Mouse (Mus musculus): ENCODE data around the gene Usp7. TPM values are rescaled to one million over a fixed set of nuclear protein-coding genes. Genes with fewer than 3 reads are reported as not detected.
"Not testable (repeated sequence)": the region's sequence is repeated elsewhere in the genome, so short reads cannot be mapped to it uniquely, and the experiment has no call there.

Gene Usp7
- polyA plus RNA-seq, 1 experiment: 26.2 TPM

- no peak for TF ChIP-seq POLR2A (IDR thresholded peaks at IDR 0.05; ENCODE audit: low read depth, low read length)
- no peak for TF ChIP-seq CTCF (conservative IDR thresholded peaks at IDR 0.05; ENCODE audit: insufficient read depth, insufficient read length, low read depth, low read length)
- Histone ChIP-seq H3K36me3 (ENCODE audit: control insufficient read depth, insufficient read depth, low read length) (no peaks in the 10 kb centered on the region), H3K27me3 (replicated peaks; ENCODE audit: control insufficient read depth, insufficient read depth, low read length) (no peaks in the 10 kb centered on the region), H3K4me1 (ENCODE audit: control insufficient read depth, insufficient read depth, low read length) (peaks cover 32% of the 10 kb centered on the region), H3K4me3 (ENCODE audit: insufficient read depth, low read depth, low read length) (peak overlapping the region; percentile 94), H3K27ac (ENCODE audit: insufficient read depth, low read depth, low read length) (no peak overlapping the region)
- 2% methylated on average over 7 of the region's 7 CpGs for WGBS
- DNase-seq: no peak
Observed at GRCm38 (mm10) chr16:8736757-8737156, 55.4 kb downstream of the Usp7 start.

- WGBS: 4% methylated on average over 8 of the region's 8 CpGs
- Histone ChIP-seq H3K4me3 (ENCODE audit: insufficient read depth, low read depth, low read length) (peak overlapping the region; percentile 13; the same call in 1 of the 2 replicates), H3K27me3 (replicated peaks; ENCODE audit: control insufficient read depth, insufficient read depth, low read length) (no peaks in the 10 kb centered on the region), H3K27ac (ENCODE audit: insufficient read depth, low read depth, low read length) (no peak overlapping the region), H3K36me3 (ENCODE audit: control insufficient read depth, insufficient read depth, low read length) (no peaks in the 10 kb centered on the region), H3K4me1 (ENCODE audit: control insufficient read depth, insufficient read depth, low read length) (peaks cover 37% of the 10 kb centered on the region)
- TF ChIP-seq CTCF (conservative IDR thresholded peaks at IDR 0.05; ENCODE audit: insufficient read depth, insufficient read length, low read depth, low read length) (no peak), POLR2A (IDR thresholded peaks at IDR 0.05; ENCODE audit: low read depth, low read length) (no peak)
- DNase-seq: no peak
Observed at GRCm38 (mm10) chr16:8736032-8736431, 56.1 kb downstream of the Usp7 start.

DNA sequence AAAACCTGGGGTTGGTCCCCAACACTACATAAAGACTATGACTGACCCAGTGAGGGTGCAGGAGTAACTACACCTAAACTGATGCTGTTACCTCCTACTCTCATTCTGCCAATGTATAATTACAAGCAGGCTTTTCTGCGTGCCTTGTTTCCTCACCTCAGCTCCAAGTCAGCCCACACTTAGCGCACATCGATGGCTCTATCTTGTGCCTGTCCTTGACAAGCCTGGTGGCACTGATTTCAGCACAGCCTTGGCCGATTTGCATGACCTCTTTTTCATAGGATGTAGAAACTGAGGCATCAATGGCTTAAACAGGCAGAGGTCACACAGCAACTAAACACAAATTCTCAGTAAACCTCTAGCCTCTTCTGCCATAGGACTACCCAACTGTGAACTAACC lies 57.4 kb downstream of the Usp7 start:
- WGBS: 57% methylated on average over 4 of the region's 4 CpGs
- Histone ChIP-seq H3K27me3 (replicated peaks; ENCODE audit: control insufficient read depth, insufficient read depth, low read length) (no peaks in the 10 kb centered on the region), H3K4me3 (ENCODE audit: insufficient read depth, low read depth, low read length) (no peak overlapping the region), H3K36me3 (ENCODE audit: control insufficient read depth, insufficient read depth, low read length) (no peaks in the 10 kb centered on the region), H3K4me1 (ENCODE audit: control insufficient read depth, insufficient read depth, low read length) (peaks cover 42% of the 10 kb centered on the region), H3K27ac (ENCODE audit: insufficient read depth, low read depth, low read length) (no peak overlapping the region)
- DNase-seq: no peak
- no peak for TF ChIP-seq POLR2A (IDR thresholded peaks at IDR 0.05; ENCODE audit: low read depth, low read length)
- no peak for TF ChIP-seq CTCF (conservative IDR thresholded peaks at IDR 0.05; ENCODE audit: insufficient read depth, insufficient read length, low read depth, low read length)

DNA sequence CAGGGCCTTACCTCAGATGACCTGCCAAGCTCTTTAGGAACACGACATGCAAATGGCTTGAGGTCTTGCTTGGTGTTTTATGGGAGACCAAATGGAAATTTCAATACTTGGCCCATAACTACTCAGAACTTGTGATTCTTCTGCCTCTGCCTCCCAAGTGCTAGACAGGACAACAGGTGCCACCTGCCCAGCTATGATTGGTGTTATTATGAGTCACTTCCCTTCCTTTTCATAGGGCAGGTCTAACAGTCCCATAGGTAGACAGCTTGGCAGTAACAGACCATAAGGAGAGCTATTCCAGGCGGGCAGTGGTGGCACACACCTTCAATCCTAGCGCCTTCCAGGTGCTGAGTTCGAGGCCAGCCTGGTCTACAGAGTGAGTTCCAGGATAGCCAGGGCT lies 58.5 kb downstream of the Usp7 start:
- no peak for TF ChIP-seq CTCF (conservative IDR thresholded peaks at IDR 0.05; ENCODE audit: insufficient read depth, insufficient read length, low read depth, low read length)
- TF ChIP-seq POLR2A (IDR thresholded peaks at IDR 0.05; ENCODE audit: low read depth, low read length): no peak
- WGBS: 77% methylated on average over 4 of the region's 4 CpGs

GRCm38 (mm10) chr16:8732450-8732849 lies 59.7 kb downstream of the Usp7 start:
- WGBS: 75% methylated on average over 4 of the region's 4 CpGs
- H3K36me3 ChIP-seq (ENCODE audit: control insufficient read depth, insufficient read depth, low read length); H3K4me3 ChIP-seq (ENCODE audit: insufficient read depth, low read depth, low read length); H3K27me3 ChIP-seq (replicated peaks; ENCODE audit: control insufficient read depth, insufficient read depth, low read length); H3K27ac ChIP-seq (ENCODE audit: insufficient read depth, low read depth, low read length); DNase-seq: not testable (repeated sequence)
- peaks cover 42% of the 10 kb centered on the region for H3K4me1 ChIP-seq (ENCODE audit: control insufficient read depth, insufficient read depth, low read length)

More for the DNA sequence above, 58.5 kb downstream of the Usp7 start:
- H3K27ac ChIP-seq (ENCODE audit: insufficient read depth, low read depth, low read length): no peak overlapping the region
- no peak for DNase-seq
- peaks cover 42% of the 10 kb centered on the region for H3K4me1 ChIP-seq (ENCODE audit: control insufficient read depth, insufficient read depth, low read length)
- no peaks in the 10 kb centered on the region for H3K36me3 ChIP-seq (ENCODE audit: control insufficient read depth, insufficient read depth, low read length)
- no peaks in the 10 kb centered on the region for H3K27me3 ChIP-seq (replicated peaks; ENCODE audit: control insufficient read depth, insufficient read depth, low read length)
- H3K4me3 ChIP-seq (ENCODE audit: insufficient read depth, low read depth, low read length): no peak overlapping the region

DNA sequence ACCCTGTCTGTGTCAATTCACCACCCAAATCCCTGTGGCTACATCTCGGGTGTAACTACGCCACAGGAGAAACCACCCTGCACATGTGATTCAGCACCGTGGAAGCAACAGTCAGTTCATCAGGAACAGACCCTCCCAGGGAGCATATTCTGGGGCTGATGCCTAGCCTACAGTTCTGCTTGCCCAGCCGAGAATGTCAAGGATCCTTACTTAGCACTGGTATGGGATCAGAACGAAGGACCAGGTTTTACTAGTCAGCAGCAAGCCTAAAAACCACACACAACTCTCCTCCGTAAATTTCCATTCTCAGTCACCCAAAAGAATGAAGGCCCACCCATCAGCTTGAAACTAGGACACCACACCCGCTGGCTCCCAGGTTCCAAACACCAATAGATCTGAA lies 60.5 kb downstream of the Usp7 start:
- no peak for TF ChIP-seq POLR2A (IDR thresholded peaks at IDR 0.05; ENCODE audit: low read depth, low read length)
- TF ChIP-seq CTCF (conservative IDR thresholded peaks at IDR 0.05; ENCODE audit: insufficient read depth, insufficient read length, low read depth, low read length): no peak
- Histone ChIP-seq H3K4me3 (ENCODE audit: insufficient read depth, low read depth, low read length) (no peak overlapping the region), H3K27ac (ENCODE audit: insufficient read depth, low read depth, low read length) (no peak overlapping the region), H3K4me1 (ENCODE audit: control insufficient read depth, insufficient read depth, low read length) (peaks cover 38% of the 10 kb centered on the region), H3K36me3 (ENCODE audit: control insufficient read depth, insufficient read depth, low read length) (no peaks in the 10 kb centered on the region), H3K27me3 (replicated peaks; ENCODE audit: control insufficient read depth, insufficient read depth, low read length) (no peaks in the 10 kb centered on the region)
- 68% methylated on average over 7 of the region's 7 CpGs for WGBS
- DNase-seq: no peak

GRCm38 (mm10) chr16:8728111-8728748 lies 63.9 kb downstream of the Usp7 start:
- 78% methylated on average over 5 of the region's 5 CpGs for WGBS

More at GRCm38 (mm10) chr16:8728111-8728748, 63.9 kb downstream of the Usp7 start:
- Histone ChIP-seq H3K4me3 (ENCODE audit: insufficient read depth, low read depth, low read length) (no peak overlapping the region), H3K4me1 (ENCODE audit: control insufficient read depth, insufficient read depth, low read length) (peaks cover 18% of the 10 kb centered on the region), H3K36me3 (ENCODE audit: control insufficient read depth, insufficient read depth, low read length) (no peaks in the 10 kb centered on the region), H3K27me3 (replicated peaks; ENCODE audit: control insufficient read depth, insufficient read depth, low read length) (no peaks in the 10 kb centered on the region), H3K27ac (ENCODE audit: insufficient read depth, low read depth, low read length) (no peak overlapping the region)
- no peak for DNase-seq
- no peak for TF ChIP-seq POLR2A (IDR thresholded peaks at IDR 0.05; ENCODE audit: low read depth, low read length)
- no peak for TF ChIP-seq CTCF (conservative IDR thresholded peaks at IDR 0.05; ENCODE audit: insufficient read depth, insufficient read length, low read depth, low read length)
